Mouse (Mus musculus): Measurements from ENCODE around the gene Catsperd. TPM values are rescaled to one million over a fixed set of nuclear protein-coding genes. Genes with fewer than 3 reads are reported as not detected.

Gene Catsperd
- total RNA-seq, 2 experiments from 2014 or later: 1.1 to 1.3 TPM

DNA sequence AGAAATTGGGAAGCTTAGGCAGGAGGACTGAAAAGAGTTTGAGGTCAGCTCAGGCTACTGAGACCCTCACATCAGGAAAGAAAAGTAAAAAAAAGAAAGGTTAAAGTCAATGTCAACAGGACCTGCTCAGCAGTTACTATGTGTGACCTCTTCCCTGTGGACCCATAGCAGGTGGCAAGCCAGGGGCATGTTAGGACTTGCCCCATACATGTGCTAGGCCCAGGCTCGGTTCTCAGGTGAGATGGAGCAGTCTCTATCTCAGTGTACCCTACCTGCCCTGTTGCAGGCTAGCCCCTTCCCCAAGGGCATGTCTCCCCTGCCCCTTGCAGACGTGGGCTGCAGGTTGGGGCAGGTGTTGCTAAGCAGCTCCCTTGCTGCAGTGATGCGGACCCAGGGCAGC, 81.8 kb downstream of the Catsperd start:
- DNase-seq (ENCODE audit: low spot score in 2 of 2): no peak

Other genes with a start within 250 kb of the Catsperd start
- gene Ptprs, start 151.7 kb upstream of the Catsperd start, total RNA-seq (2021): 100 to 1,000 TPM; 608 to 624 TPM
- not detected for gene Znrf4, start 115.7 kb upstream of the Catsperd start, total RNA-seq (2021)
- gene Gm20219, start 73.8 kb upstream of the Catsperd start, total RNA-seq (2021): 1 to 10 TPM; 2.6 to 4.0 TPM
- gene Safb2, start 43.6 kb upstream of the Catsperd start, total RNA-seq (2021): 100 to 1,000 TPM; 116 to 133 TPM
- 100 to 1,000 TPM; 162 to 163 TPM for gene Safb, start 43.3 kb upstream of the Catsperd start, total RNA-seq (2021)
- 100 to 1,000 TPM; 143 to 147 TPM for gene 2410015M20Rik, start 18.4 kb upstream of the Catsperd start, total RNA-seq (2021)
- 100 to 1,000 TPM; 414 to 418 TPM for gene Rpl36, start 14.7 kb upstream of the Catsperd start, total RNA-seq (2021)
- 10 to 100 TPM; 60.1 to 61.6 TPM for gene Lonp1, start 1.3 kb upstream of the Catsperd start, total RNA-seq (2021)
- gene Ranbp3, start 45.2 kb downstream of the Catsperd start, total RNA-seq (2021): 10 to 100 TPM; 87.2 to 89.0 TPM
- gene Ndufa11, start 89.6 kb downstream of the Catsperd start, total RNA-seq (2021): 100 to 1,000 TPM; 213 to 228 TPM
- gene Vmac, start 89.9 kb downstream of the Catsperd start, total RNA-seq (2021): 10 to 100 TPM in 1 of 2 experiments, 1 to 10 TPM in 1; 9.6 to 10.2 TPM
- gene Nrtn, start 129.4 kb downstream of the Catsperd start, total RNA-seq (2021): 1 to 10 TPM; 1.6 to 3.4 TPM
- 10 to 100 TPM; 63.4 to 68.8 TPM for gene Dus3l, start 136.6 kb downstream of the Catsperd start, total RNA-seq (2021)
- 1 to 10 TPM in 1 of 2 experiments, under 1 TPM in 1; 0.99 to 1.2 TPM for gene Prr22, start 142.1 kb downstream of the Catsperd start, total RNA-seq (2021)
- gene Rfx2, start 202.9 kb downstream of the Catsperd start, total RNA-seq (2021): 1 to 10 TPM; 4.8 to 5.7 TPM
- gene Acsbg2, start 246.3 kb downstream of the Catsperd start, total RNA-seq (2021): not detected
- under 1 TPM in 1 of 2 experiments, not detected in 1; 0.15 TPM for gene 1700061G19Rik, start 247.3 kb downstream of the Catsperd start, total RNA-seq (2021)

Measured in layer of hippocampus, adult 18-20 months (tissue).